In the genomic region with DNA sequence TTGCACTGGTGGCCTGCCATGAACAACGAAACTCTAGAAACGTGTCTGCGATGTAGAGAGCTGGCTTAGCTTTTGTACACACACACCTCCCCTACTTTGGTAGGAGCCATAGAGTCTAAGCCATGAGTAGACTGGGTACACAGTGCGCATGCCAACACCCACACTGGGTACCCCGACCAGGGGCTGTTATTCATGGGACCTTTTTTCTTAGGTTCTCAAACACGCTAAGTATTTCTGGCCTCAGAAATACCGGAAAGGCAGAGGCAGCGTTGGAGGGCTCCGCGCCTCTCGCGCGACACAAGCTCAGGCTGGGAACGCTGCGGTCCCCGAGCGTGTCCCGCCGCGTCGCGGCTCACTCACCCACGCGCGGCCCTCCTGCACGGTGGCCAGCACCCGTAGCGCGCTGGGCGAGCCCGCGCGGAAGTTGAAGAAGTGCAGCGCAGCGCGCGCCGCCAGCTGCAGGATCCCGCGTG, we compare ENCODE assay signal across 9 mouse cellular contexts. TPM values are rescaled to one million over a fixed set of nuclear protein-coding genes. Genes with fewer than 3 reads are reported as not detected.
DNase-seq lines count a peak whose midpoint lies in the region; ATAC-seq and TF ChIP-seq lines count a peak whose summit lies in the region.
"Had no signal": no experiment of that assay in that cellular context is flagged by ENCODE, and none has a peak within 500 bp of the region (broad histone marks: within the 10 kb centered on the region; RNA-seq: fewer than 3 reads in every experiment).

No protein-coding gene starts in this region.

- no peak overlapping the region; the same call in 1 of the 2 replicates for H3K27ac ChIP-seq in heart, adult 2 months
- no peak overlapping the region for H3K27ac ChIP-seq in forebrain, embryonic 13.5 days
- H3K27ac ChIP-seq in kidney, embryonic 16.5 days (ENCODE audit: low read length): no peak overlapping the region
- H3K27ac ChIP-seq in stomach, postnatal 0 days (replicated peaks): no peak overlapping the region

- ATAC-seq in forebrain, embryonic 13.5 days: peak; percentile 67
- peak; percentile 49; the same call in 1 of the 2 replicates for ATAC-seq in kidney, embryonic 16.5 days (ENCODE audit: low FRiP score, low TSS enrichment)
- 0 out of 2 replicates have a peak, but pooled peaks have one; percentile 12 for ATAC-seq in stomach, postnatal 0 days (ENCODE audit: low FRiP score, low TSS enrichment)

- peak; percentile 34 to 35 for DNase-seq in heart, adult 2 months
- no peak for DNase-seq in heart, postnatal 4 days
- peak; percentile 40 for DNase-seq in Muller cell, postnatal 12 days (ENCODE audit: inconsistent ontology term)
- peak; percentile 15 for DNase-seq in stomach, postnatal 0 days (ENCODE audit: low spot score)
- DNase-seq in cerebellum, adult 9-10 months: no peak

- TF ChIP-seq EP300 in heart, adult 2 months (IDR thresholded peaks at IDR 0.05; ENCODE audit: insufficient read depth, low read depth, low read length): no peak
- TF ChIP-seq EP300 in stomach, postnatal 0 days (optimal IDR thresholded peaks at IDR 0.05): no peak

- peak overlapping the region; percentile 66 for H3K9ac ChIP-seq in heart, adult 2 months (ENCODE audit: low read depth, low read length)
- H3K9ac ChIP-seq in forebrain, embryonic 13.5 days: peak overlapping the region; percentile 72
- H3K9ac ChIP-seq in kidney, embryonic 16.5 days (replicated peaks; ENCODE audit: low read length): peak overlapping the region; percentile 67
- peak overlapping the region; percentile 56 for H3K9ac ChIP-seq in stomach, postnatal 0 days (ENCODE audit: low read length)

- H3K27me3 ChIP-seq in heart, adult 2 months (ENCODE audit: control insufficient read depth, insufficient read depth, low read length): peaks cover 3% of the 10 kb centered on the region; the same call in 1 of the 2 replicates
- peaks cover 48% of the 10 kb centered on the region for H3K27me3 ChIP-seq in forebrain, embryonic 13.5 days
- peaks cover 29% of the 10 kb centered on the region for H3K27me3 ChIP-seq in kidney, embryonic 16.5 days (ENCODE audit: insufficient read depth, low read length)
- peaks cover 52% of the 10 kb centered on the region for H3K27me3 ChIP-seq in megakaryocyte, embryonic 14.5 days (replicated peaks)
- no peaks in the 10 kb centered on the region for H3K27me3 ChIP-seq in stomach, postnatal 0 days (ENCODE audit: control insufficient read depth, insufficient read depth, low read length)

- H3K4me1 ChIP-seq in heart, adult 2 months (ENCODE audit: control insufficient read depth, insufficient read depth, low read length): no peaks in the 10 kb centered on the region; the same call in 1 of the 2 replicates
- H3K4me1 ChIP-seq in forebrain, embryonic 13.5 days: peaks cover 10% of the 10 kb centered on the region
- H3K4me1 ChIP-seq in kidney, embryonic 16.5 days (ENCODE audit: insufficient read depth, low read length): peaks cover 3% of the 10 kb centered on the region
- H3K4me1 ChIP-seq in megakaryocyte, embryonic 14.5 days: peaks cover 11% of the 10 kb centered on the region
- H3K4me1 ChIP-seq in stomach, postnatal 0 days (replicated peaks; ENCODE audit: control insufficient read depth, insufficient read depth): no peaks in the 10 kb centered on the region

- 5% methylated on average over 40 of the region's 40 CpGs for WGBS in heart, adult 2 months
- WGBS in forebrain, embryonic 13.5 days: 5% methylated on average over 40 of the region's 40 CpGs
- WGBS in kidney, embryonic 16.5 days: 4% methylated on average over 39 of the region's 40 CpGs
- 4% methylated on average over 30 of the region's 40 CpGs for WGBS in stomach, postnatal 0 days

- no peak for TF ChIP-seq CTCF in heart, adult 2 months (IDR thresholded peaks at IDR 0.05)
- no peak for TF ChIP-seq CTCF in stomach, postnatal 0 days (IDR thresholded peaks at IDR 0.05; ENCODE audit: low read depth)

- peak overlapping the region; percentile 54 for H3K4me3 ChIP-seq in heart, adult 2 months
- peak overlapping the region; percentile 54 for H3K4me3 ChIP-seq in forebrain, embryonic 13.5 days
- peak overlapping the region; percentile 63 for H3K4me3 ChIP-seq in kidney, embryonic 16.5 days (ENCODE audit: low read length)
- peak overlapping the region; percentile 90 for H3K4me3 ChIP-seq in megakaryocyte, embryonic 14.5 days (replicated peaks)
- peak overlapping the region; percentile 46 for H3K4me3 ChIP-seq in stomach, postnatal 0 days (ENCODE audit: low read depth, low read length)

- intact Hi-C loops in heart, adult 2 months (cut with DNase I): no loop called here

- H3K79me2 ChIP-seq in heart, adult 2 months (replicated peaks; ENCODE audit: control insufficient read depth, insufficient read depth, low read length): no peaks in the 10 kb centered on the region

- H3K9me3 ChIP-seq in forebrain, embryonic 13.5 days (replicated peaks): no peaks in the 10 kb centered on the region
- no peaks in the 10 kb centered on the region for H3K9me3 ChIP-seq in kidney, embryonic 16.5 days (ENCODE audit: low read length)
- H3K9me3 ChIP-seq in megakaryocyte, embryonic 14.5 days: no peaks in the 10 kb centered on the region
- no peaks in the 10 kb centered on the region for H3K9me3 ChIP-seq in stomach, postnatal 0 days (ENCODE audit: control insufficient read depth, low read length)

- H3K36me3 ChIP-seq in heart, adult 2 months (ENCODE audit: control insufficient read depth, insufficient read depth, low read length): no peaks in the 10 kb centered on the region
- no peaks in the 10 kb centered on the region for H3K36me3 ChIP-seq in forebrain, embryonic 13.5 days (ENCODE audit: poor library complexity, severe bottlenecking)
- H3K36me3 ChIP-seq in kidney, embryonic 16.5 days (ENCODE audit: insufficient read depth, low read length): no peaks in the 10 kb centered on the region
- no peaks in the 10 kb centered on the region for H3K36me3 ChIP-seq in megakaryocyte, embryonic 14.5 days (replicated peaks; ENCODE audit: low read length)
- no peaks in the 10 kb centered on the region for H3K36me3 ChIP-seq in stomach, postnatal 0 days (ENCODE audit: control insufficient read depth, insufficient read depth, low read length)

- peak overlapping the region; percentile 100 for H3K4me2 ChIP-seq in forebrain, embryonic 13.5 days
- H3K4me2 ChIP-seq in kidney, embryonic 16.5 days (replicated peaks; ENCODE audit: low read depth, low read length): peak overlapping the region; percentile 100
- peak overlapping the region; percentile 91 for H3K4me2 ChIP-seq in stomach, postnatal 0 days (replicated peaks; ENCODE audit: low read depth)

- no peak for TF ChIP-seq POLR2A in heart, adult 2 months (IDR thresholded peaks at IDR 0.05; ENCODE audit: insufficient read depth, low read depth, low read length)

RNA-seq across cellular contexts. Expression of gene Rarres1, which starts 0.5 kb away (rescaled TPM):
- 1 to 10 TPM in 1 of 2 experiments, under 1 TPM in 1; 0.89 to 1.0 TPM for total RNA-seq in heart, adult 2 months (2021)
- polyA plus RNA-seq in heart, adult 2 months (2012; rRNA removed): 0.70 and 0.94 TPM in 2 replicates
- 1 to 10 TPM; 1.0 TPM for total RNA-seq in heart, postnatal 4 days (2021)
- 0.53 and 0.74 TPM in 2 replicates for polyA plus RNA-seq in forebrain, embryonic 13.5 days (2015; fragmentation: Nextera tagmentation; extraction: Ambion mirVana)
- polyA plus RNA-seq in kidney, embryonic 16.5 days (2015; fragmentation: Nextera tagmentation; extraction: Ambion mirVana): 3.5 and 4.6 TPM in 2 replicates
- polyA plus RNA-seq in megakaryocyte, embryonic 14.5 days (2012; ENCODE audit: insufficient read depth, low replicate concordance): not detected in 2 replicates
- polyA plus RNA-seq in stomach, postnatal 0 days (2015; fragmentation: Nextera tagmentation; extraction: Ambion mirVana): 3.1 and 3.9 TPM in 2 replicates
- total RNA-seq: MEL had no signal

RNA-seq across cellular contexts. Expression of gene Lxn, which starts 51.1 kb away (rescaled TPM):
- 1 to 10 TPM; 2.6 to 4.5 TPM for total RNA-seq in heart, adult 2 months (2021)
- polyA plus RNA-seq in heart, adult 2 months (2012; rRNA removed): 8.8 and 11.0 TPM in 2 replicates
- total RNA-seq in heart, postnatal 4 days (2021): 10 to 100 TPM; 23.1 to 23.4 TPM
- 54.2 and 60.0 TPM in 2 replicates for polyA plus RNA-seq in forebrain, embryonic 13.5 days (2015; fragmentation: Nextera tagmentation; extraction: Ambion mirVana)
- polyA plus RNA-seq in kidney, embryonic 16.5 days (2015; fragmentation: Nextera tagmentation; extraction: Ambion mirVana): 67.2 and 69.6 TPM in 2 replicates
- polyA plus RNA-seq in megakaryocyte, embryonic 14.5 days (2012; ENCODE audit: insufficient read depth, low replicate concordance): 27.8 and 42.4 TPM in 2 replicates
- 65.7 and 71.8 TPM in 2 replicates for polyA plus RNA-seq in stomach, postnatal 0 days (2015; fragmentation: Nextera tagmentation; extraction: Ambion mirVana)
- total RNA-seq: MEL had no signal

Comparison
In these comparisons a context has a peak if more than half of its experiments do, and no peak if none do; other contexts are left out.
1. DNase-seq: peak in heart, adult 2 months (2 of 2), Muller cell, postnatal 12 days (single experiment) and stomach, postnatal 0 days (single experiment); none in heart, postnatal 4 days (single experiment) and cerebellum, adult 9-10 months (single experiment).
2. ATAC-seq: peak in every context shown above with its lines; median percentile 67 in forebrain, embryonic 13.5 days; 49 in kidney, embryonic 16.5 days; 12 in stomach, postnatal 0 days.
3. Peak in every context shown above with its lines, with median percentiles within 50 percentile points of each other: H3K4me3 ChIP-seq, H3K9ac ChIP-seq and H3K4me2 ChIP-seq.